Mouse (Mus musculus): Measurements from ENCODE around the gene Polr1c. TPM values are rescaled to one million over a fixed set of nuclear protein-coding genes. Genes with fewer than 3 reads are reported as not detected.

Polr1c gene
- 10 to 100 TPM; 16.4 to 16.5 TPM for total RNA-seq (2021)
- long read RNA-seq, experiment 1, transcript Polr1c-201 (9 exons, 1,314 nt), result major isoform, 19 of 21 reads
- long read RNA-seq, experiment 1, partial matches to known transcripts, result 0 of 21 reads
- long read RNA-seq, experiment 1, other reads (novel, unspliced or antisense), result 2 of 21 reads
- long read RNA-seq, experiment 2, transcript Polr1c-201 (9 exons, 1,314 nt), result major isoform, 10 of 12 reads
- long read RNA-seq, experiment 2, partial matches to known transcripts, result 0 of 12 reads
- long read RNA-seq, experiment 2, other reads (novel, unspliced or antisense), result 2 of 12 reads

GRCm38 (mm10) chr17:46247512-46248188, at the start of gene Polr1c, which contains the start of gene Yipf3:
Gene Polr1c, minus strand, starts transcription at chr17:46248054.
Gene Yipf3, plus strand, starts transcription at chr17:46248080.
- peak; percentile 93 for DNase-seq

- no peak for DNase-seq
These were observed 49.1 kb upstream of the Polr1c start for GRCm38 (mm10) chr17:46297028-46297363.

GRCm38 (mm10) chr17:46296601-46297000, 48.7 kb upstream of the Polr1c start:
- no peak for DNase-seq

GRCm38 (mm10) chr17:46287678-46288095, 39.8 kb upstream of the Polr1c start:
- peak; percentile 64 for DNase-seq

- no peak for DNase-seq
These were observed 37.6 kb upstream of the Polr1c start for GRCm38 (mm10) chr17:46285407-46285806.

GRCm38 (mm10) chr17:46284653-46285052, 36.8 kb upstream of the Polr1c start:
- no peak for DNase-seq

GRCm38 (mm10) chr17:46283911-46284310, 36.1 kb upstream of the Polr1c start:
- DNase-seq, result no peak

GRCm38 (mm10) chr17:46283140-46283539, 35.3 kb upstream of the Polr1c start:
- no peak for DNase-seq

- DNase-seq, result peak; percentile 92
These were observed 34.7 kb upstream of the Polr1c start, which contains the start of gene Tjap1 for GRCm38 (mm10) chr17:46282483-46283123. Gene Tjap1, minus strand, starts transcription at chr17:46283026.

- no peak for DNase-seq
These were observed 30.3 kb upstream of the Polr1c start for GRCm38 (mm10) chr17:46278011-46278765.

GRCm38 (mm10) chr17:46277586-46277985, 29.7 kb upstream of the Polr1c start:
- no peak for DNase-seq

- DNase-seq, result no peak
These were observed 27.7 kb upstream of the Polr1c start for GRCm38 (mm10) chr17:46275506-46275905.

GRCm38 (mm10) chr17:46275034-46275433, 27.2 kb upstream of the Polr1c start:
- DNase-seq, result no peak

GRCm38 (mm10) chr17:46274465-46274864, 26.6 kb upstream of the Polr1c start:
- no peak for DNase-seq

GRCm38 (mm10) chr17:46273803-46274236, 26.0 kb upstream of the Polr1c start:
- no peak for DNase-seq

GRCm38 (mm10) chr17:46272675-46273074, 24.8 kb upstream of the Polr1c start:
- no peak for DNase-seq

GRCm38 (mm10) chr17:46272058-46272457, 24.2 kb upstream of the Polr1c start:
- no peak for DNase-seq

- DNase-seq, result peak; percentile 60
These were observed 22.1 kb upstream of the Polr1c start for GRCm38 (mm10) chr17:46269771-46270534.

- no peak for DNase-seq
These were observed 20.3 kb upstream of the Polr1c start for GRCm38 (mm10) chr17:46268026-46268720.

GRCm38 (mm10) chr17:46267511-46267910, 19.7 kb upstream of the Polr1c start:
- no peak for DNase-seq

- DNase-seq, result no peak
These were observed 19.1 kb upstream of the Polr1c start for GRCm38 (mm10) chr17:46266986-46267385.

Data from gastrocnemius, postnatal 25 days (tissue).